Mouse (Mus musculus): Measurements from ENCODE around the gene Gm29554.
"Not testable (repeated sequence)": the region's sequence is repeated elsewhere in the genome, so short reads cannot be mapped to it uniquely, and the experiment has no call there.

The Gm29554 gene

GRCm38 (mm10) chrY:12273632-12274031 is at the start of gene Gm29554:
Gm29554 (plus strand) TSS chrY:12273932.
- not testable (repeated sequence) for DNase-seq

All from thymus, adult 18-20 months (tissue).